Mouse (Mus musculus): Measurements from ENCODE around the gene Slc8a3.
"Not testable (repeated sequence)": the region's sequence is repeated elsewhere in the genome, so short reads cannot be mapped to it uniquely, and the experiment has no call there.

Gene Slc8a3
- long read RNA-seq, experiment 1, result 0 reads
- long read RNA-seq, experiment 2, result 0 reads

GRCm38 (mm10) chr12:81332875-81333421 is at the start of gene Slc8a3:
Slc8a3 (minus strand) TSS chr12:81333180.
- intact Hi-C loops (cut with DNase I), result no loop called here

- intact Hi-C loops (cut with DNase I), result not testable (repeated sequence)
Measured at GRCm38 (mm10) chr12:81379364-81379763, 46.4 kb upstream of the Slc8a3 start, which contains the start of gene Gm4787. Gm4787 (minus strand) TSS chr12:81379464.

- intact Hi-C loops (cut with DNase I), result no loop called here
Measured at GRCm38 (mm10) chr12:81333841-81334240, 861 bp upstream of the Slc8a3 start.

- intact Hi-C loops (cut with DNase I), result no loop called here
Measured at GRCm38 (mm10) chr12:81331937-81332874, 774 bp downstream of the Slc8a3 start.

- intact Hi-C loops (cut with DNase I), result no loop called here
Measured at GRCm38 (mm10) chr12:81331046-81331638, 1.8 kb downstream of the Slc8a3 start.

- intact Hi-C loops (cut with DNase I), result no loop called here
Measured at GRCm38 (mm10) chr12:81324991-81325390, 8.0 kb downstream of the Slc8a3 start.

- intact Hi-C loops (cut with DNase I), result no loop called here
Measured at GRCm38 (mm10) chr12:81324116-81324515, 8.9 kb downstream of the Slc8a3 start.

GRCm38 (mm10) chr12:81321021-81321420 is 12.0 kb downstream of the Slc8a3 start:
- intact Hi-C loops (cut with DNase I), result no loop called here

- intact Hi-C loops (cut with DNase I), result no loop called here
Measured at GRCm38 (mm10) chr12:81317811-81318210, 15.2 kb downstream of the Slc8a3 start.

GRCm38 (mm10) chr12:81315953-81316352 is 17.0 kb downstream of the Slc8a3 start:
- intact Hi-C loops (cut with DNase I), result no loop called here

- intact Hi-C loops (cut with DNase I), result no loop called here
Measured at GRCm38 (mm10) chr12:81303626-81304025, 29.4 kb downstream of the Slc8a3 start.

- intact Hi-C loops (cut with DNase I), result no loop called here
Measured at GRCm38 (mm10) chr12:81294613-81295012, 38.4 kb downstream of the Slc8a3 start.

- intact Hi-C loops (cut with DNase I), result no loop called here
Measured at GRCm38 (mm10) chr12:81278031-81278430, 54.9 kb downstream of the Slc8a3 start.

- intact Hi-C loops (cut with DNase I), result no loop called here
Measured at GRCm38 (mm10) chr12:81274616-81275015, 58.4 kb downstream of the Slc8a3 start.

- intact Hi-C loops (cut with DNase I), result no loop called here
Measured at GRCm38 (mm10) chr12:81273333-81273732, 59.6 kb downstream of the Slc8a3 start.

- intact Hi-C loops (cut with DNase I), result no loop called here
Measured at GRCm38 (mm10) chr12:81269246-81269645, 63.7 kb downstream of the Slc8a3 start.

GRCm38 (mm10) chr12:81262821-81263220 is 70.2 kb downstream of the Slc8a3 start:
- intact Hi-C loops (cut with DNase I), result no loop called here

- intact Hi-C loops (cut with DNase I), result no loop called here
Measured at GRCm38 (mm10) chr12:81258215-81258614, 74.8 kb downstream of the Slc8a3 start.

GRCm38 (mm10) chr12:81245411-81245810 is 87.6 kb downstream of the Slc8a3 start:
- intact Hi-C loops (cut with DNase I), result no loop called here

GRCm38 (mm10) chr12:81244954-81245353 is 88.0 kb downstream of the Slc8a3 start:
- intact Hi-C loops (cut with DNase I), result no loop called here

- intact Hi-C loops (cut with DNase I), result no loop called here
Measured at GRCm38 (mm10) chr12:81244492-81244891, 88.5 kb downstream of the Slc8a3 start.

- intact Hi-C loops (cut with DNase I), result no loop called here
Measured at GRCm38 (mm10) chr12:81241676-81242075, 91.3 kb downstream of the Slc8a3 start.

Measured in adrenal gland (tissue).